Comparison of ENCODE assay signal across 2 mouse cellular contexts in genomic region chr5:65299623-65300022, GRCm38 (mm10). TPM values are rescaled to one million over a fixed set of nuclear protein-coding genes. Genes with fewer than 3 reads are reported as not detected.
"Had no signal": no experiment of that assay in that cellular context is flagged by ENCODE, and none has a peak within 500 bp of the region (broad histone marks: within the 10 kb centered on the region; RNA-seq: fewer than 3 reads in every experiment).

No protein-coding gene starts in this region.

RNA-seq across cellular contexts. Expression of gene Klb, which starts 48.5 kb away (rescaled TPM):
- total RNA-seq: monocyte, adult 5-6 weeks; neutrophil, adult 5-6 weeks had no signal
